Mouse (Mus musculus) kidney, postnatal 0 days (tissue): ENCODE results near the gene Plk3. TPM values are rescaled to one million over a fixed set of nuclear protein-coding genes. Genes with fewer than 3 reads are reported as not detected.

Source experiments
- ATAC-seq: fragments of 200-750 bp; cut with Nextera tagmentation; replicated peaks from 2 replicates; pipeline ENCODE4 v1.8.0; 2017; ENCODE audit warnings: low read depth, moderate number of reproducible peaks, moderate TSS enrichment, moderate library complexity; ENCODE audit not compliant: low FRiP score
- DNase-seq: peaks from one replicate; pipeline ENCODE4 v3.0.0-alpha.2; 2016; ENCODE audit warnings: low spot score
- H3K27ac ChIP-seq: fragments of 300-500 bp; sonication (generic); 2 replicates; pipeline ENCODE4 v1.5.1; 2014; ENCODE audit warnings: mild to moderate bottlenecking
- H3K27me3 ChIP-seq: fragments of 300-500 bp; sonication (generic); 2 replicates; pipeline ENCODE4 v1.6.1; 2014; ENCODE audit warnings: low read length, mixed read lengths; ENCODE audit not compliant: insufficient read depth
- H3K36me3 ChIP-seq: fragments of 300-500 bp; sonication (generic); 2 replicates; pipeline ENCODE4 v1.6.1; 2014; ENCODE audit warnings: low read length, mixed read lengths; ENCODE audit not compliant: insufficient read depth
- H3K4me1 ChIP-seq: fragments of 300-500 bp; sonication (generic); replicated peaks from 2 replicates; pipeline ENCODE4 v1.6.1; 2014; ENCODE audit warnings: antibody characterized with exemption, low read length, mixed read lengths; ENCODE audit not compliant: insufficient read depth
- H3K4me2 ChIP-seq: fragments of 300-500 bp; sonication (generic); 2 replicates; pipeline ENCODE4 v1.6.1; 2014; ENCODE audit warnings: mild to moderate bottlenecking, low read length, moderate library complexity, mixed read lengths
- H3K4me3 ChIP-seq: fragments of 300-500 bp; sonication (generic); replicated peaks from 2 replicates; pipeline ENCODE4 v1.5.1; 2014; ENCODE audit warnings: low read depth, low read length
- H3K9ac ChIP-seq: fragments of 300-500 bp; sonication (generic); 2 replicates; pipeline ENCODE4 v1.6.1; 2014; ENCODE audit warnings: low read depth, low read length
- H3K9me3 ChIP-seq: fragments of 300-500 bp; sonication (generic); replicated peaks from 2 replicates; pipeline ENCODE4 v1.6.1; 2016; ENCODE audit warnings: low read length, inconsistent platforms, mixed read lengths
- CTCF ChIP-seq: IDR thresholded peaks from 2 replicates; pipeline ENCODE4 v1.5.1; 2016; ENCODE audit warnings: antibody characterized with exemption, low read depth, mild to moderate bottlenecking, moderate library complexity
- WGBS: fragments of 180-500 bp; shearing (Covaris S2); extraction: QIAGEN DNeasy Blood & Tissue Kit; methylation state at CpG from one replicate; pipeline ENCODE4 v1.1.7; 2014; 5-methylcytosine and 5-hydroxymethylcytosine counted together
- polyA plus RNA-seq: library from polyadenylated mRNA; unstranded; fragments of >200 nt; fragmentation: Nextera tagmentation; extraction: Ambion mirVana; gene quantifications from 2 replicates; pipeline ENCODE4 v1.2.1, GENCODE M21; 2015

The Plk3 gene
- polyA plus RNA-seq, 1 experiment from 2014 or later: 4.0 TPM

DNA sequence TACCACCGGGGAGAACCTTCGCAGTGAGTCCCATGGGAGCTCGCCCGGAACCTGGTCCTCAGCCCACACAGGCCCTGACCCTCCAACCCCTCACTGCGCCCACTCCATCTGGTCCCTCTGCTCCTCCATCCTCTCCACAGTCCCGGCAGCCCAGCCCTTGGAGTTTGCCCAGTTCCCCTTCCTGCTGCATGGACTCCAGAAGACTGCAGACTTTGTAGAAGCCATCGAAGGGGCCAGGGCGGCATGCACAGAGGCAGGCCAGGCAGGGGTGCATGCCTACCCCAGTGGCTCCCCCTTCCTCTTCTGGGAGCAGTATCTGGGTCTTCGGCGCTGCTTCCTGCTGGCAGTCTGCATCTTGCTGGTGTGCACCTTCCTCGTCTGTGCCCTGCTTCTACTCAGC, 22.8 kb downstream of the Plk3 start:
- H3K27me3 ChIP-seq: no peaks in the 10 kb centered on the region
- no peak overlapping the region for H3K27ac ChIP-seq
- H3K36me3 ChIP-seq: peaks cover 7% of the 10 kb centered on the region; the same call in 1 of the 2 replicates
- no peak overlapping the region for H3K9ac ChIP-seq
- no peak overlapping the region for H3K4me3 ChIP-seq
- no peaks in the 10 kb centered on the region for H3K4me1 ChIP-seq
- DNase-seq (no peak), ATAC-seq (no peak)
- no peaks in the 10 kb centered on the region for H3K9me3 ChIP-seq
- no peak overlapping the region for H3K4me2 ChIP-seq
- WGBS: 89% methylated on average over 11 of the region's 11 CpGs
- TF ChIP-seq CTCF: no peak

DNA sequence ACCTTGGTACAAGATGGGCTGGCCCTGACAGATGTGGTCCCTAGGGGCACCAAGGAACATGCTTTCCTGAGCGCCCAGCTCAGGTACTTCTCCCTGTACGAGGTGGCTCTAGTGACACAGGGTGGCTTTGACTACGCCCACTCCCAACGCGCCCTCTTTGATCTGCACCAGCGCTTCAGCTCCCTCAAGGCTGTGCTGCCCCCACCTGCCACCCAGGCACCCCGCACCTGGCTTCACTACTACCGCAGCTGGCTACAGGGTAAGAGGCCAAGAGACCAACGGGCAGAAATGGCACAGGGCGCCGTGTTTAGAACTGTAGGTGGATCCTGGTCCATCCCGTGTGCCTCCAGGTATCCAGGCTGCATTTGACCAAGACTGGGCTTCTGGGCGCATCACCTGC, 23.5 kb downstream of the Plk3 start:
- WGBS: 90% methylated on average over 13 of the region's 13 CpGs
- no peak overlapping the region for H3K4me3 ChIP-seq
- H3K4me2 ChIP-seq: no peak overlapping the region
- ATAC-seq: no peak
- DNase-seq: no peak
- TF ChIP-seq CTCF: no peak
- no peaks in the 10 kb centered on the region for H3K9me3 ChIP-seq
- H3K9ac ChIP-seq: no peak overlapping the region
- no peak overlapping the region for H3K27ac ChIP-seq
- H3K27me3 ChIP-seq: no peaks in the 10 kb centered on the region
- H3K36me3 ChIP-seq: peaks cover 7% of the 10 kb centered on the region; the same call in 1 of the 2 replicates
- H3K4me1 ChIP-seq: 0 out of 2 replicates have a peak, but pooled peaks cover 5% of the 10 kb centered on the region

DNA sequence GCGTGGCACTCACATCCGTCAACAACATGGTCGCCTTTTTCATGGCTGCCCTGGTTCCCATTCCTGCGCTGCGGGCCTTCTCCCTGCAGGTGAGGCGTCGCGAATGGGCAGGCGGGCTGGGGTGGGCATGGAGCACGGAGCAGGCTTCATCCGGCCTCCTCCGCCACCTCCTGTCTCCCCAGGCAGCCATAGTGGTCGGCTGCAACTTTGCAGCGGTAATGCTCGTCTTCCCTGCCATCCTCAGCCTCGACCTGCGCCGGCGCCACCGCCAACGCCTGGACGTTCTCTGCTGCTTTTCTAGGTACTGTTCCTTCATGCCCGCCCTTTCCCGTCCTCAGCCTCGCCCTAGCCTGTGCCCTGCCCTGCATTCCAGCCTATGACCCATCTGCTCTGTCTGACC, 24.4 kb downstream of the Plk3 start:
- 0 out of 2 replicates have a peak, but pooled peaks cover 5% of the 10 kb centered on the region for H3K4me1 ChIP-seq
- WGBS: 96% methylated on average over 25 of the region's 25 CpGs
- no peaks in the 10 kb centered on the region for H3K27me3 ChIP-seq
- no peak for DNase-seq
- H3K27ac ChIP-seq: no peak overlapping the region
- no peak for ATAC-seq
- peaks cover 7% of the 10 kb centered on the region; the same call in 1 of the 2 replicates for H3K36me3 ChIP-seq
- no peak overlapping the region for H3K4me3 ChIP-seq
- TF ChIP-seq CTCF: no peak
- no peak overlapping the region for H3K9ac ChIP-seq
- no peak overlapping the region for H3K4me2 ChIP-seq
- H3K9me3 ChIP-seq: no peaks in the 10 kb centered on the region

DNA sequence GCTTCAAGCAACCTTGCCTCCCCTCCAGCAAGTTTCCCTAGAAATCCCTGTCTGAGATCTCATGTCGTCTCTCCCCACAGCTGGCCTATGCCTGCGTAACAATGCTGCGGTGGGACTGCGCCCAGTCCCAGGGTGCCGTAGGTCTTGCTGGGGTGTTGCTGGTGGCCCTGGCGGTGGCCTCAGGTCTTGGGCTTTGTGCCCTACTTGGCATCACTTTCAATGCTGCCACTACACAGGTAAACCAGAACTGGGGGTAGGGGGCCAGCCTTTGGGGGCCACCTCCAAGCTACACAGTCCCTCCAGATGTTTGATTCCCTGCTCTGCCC, 25.3 kb downstream of the Plk3 start:
- no peak for ATAC-seq
- Histone ChIP-seq H3K4me1 (0 out of 2 replicates have a peak, but pooled peaks cover 5% of the 10 kb centered on the region), H3K27ac (no peak overlapping the region), H3K9ac (no peak overlapping the region), H3K9me3 (no peaks in the 10 kb centered on the region), H3K27me3 (no peaks in the 10 kb centered on the region), H3K4me3 (no peak overlapping the region), H3K36me3 (peaks cover 7% of the 10 kb centered on the region; the same call in 1 of the 2 replicates), H3K4me2 (no peak overlapping the region)
- no peak for TF ChIP-seq CTCF
- no peak for DNase-seq
- WGBS: 97% methylated on average over 6 of the region's 6 CpGs

DNA sequence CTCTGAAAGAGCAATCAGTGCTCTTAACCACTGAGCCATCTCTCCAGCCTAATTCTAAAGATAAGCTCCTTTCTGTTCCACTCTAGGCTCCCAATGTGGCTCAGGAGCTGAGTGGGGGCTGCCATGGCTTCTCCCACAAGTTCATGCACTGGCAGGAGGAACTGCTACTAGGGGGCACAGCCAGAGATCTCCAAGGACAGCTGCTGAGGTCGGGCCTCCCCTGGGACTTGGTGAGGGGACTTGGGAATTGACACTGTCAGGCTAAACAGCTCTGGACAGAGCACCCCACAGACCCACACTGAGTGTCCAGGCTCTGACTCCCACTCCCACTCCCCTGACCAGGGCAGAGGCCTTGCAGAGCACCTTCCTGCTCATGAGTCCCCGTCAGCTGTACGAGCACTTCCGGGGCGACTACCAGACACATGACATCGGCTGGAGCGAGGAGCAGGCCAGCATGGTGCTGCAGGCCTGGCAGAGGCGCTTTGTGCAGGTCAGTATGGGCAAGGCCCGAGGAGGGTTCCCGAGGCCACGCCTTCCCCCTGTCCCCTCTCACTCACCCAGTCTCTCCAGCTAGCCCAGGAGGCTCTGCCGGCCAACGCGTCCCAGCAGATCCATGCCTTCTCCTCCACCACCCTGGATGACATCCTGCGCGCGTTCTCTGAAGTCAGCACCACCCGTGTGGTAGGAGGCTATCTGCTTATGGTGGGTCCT, 25.8 kb downstream of the Plk3 start:
- Histone ChIP-seq H3K9ac (no peak overlapping the region), H3K4me3 (no peak overlapping the region)
- TF ChIP-seq CTCF: no peak

DNA sequence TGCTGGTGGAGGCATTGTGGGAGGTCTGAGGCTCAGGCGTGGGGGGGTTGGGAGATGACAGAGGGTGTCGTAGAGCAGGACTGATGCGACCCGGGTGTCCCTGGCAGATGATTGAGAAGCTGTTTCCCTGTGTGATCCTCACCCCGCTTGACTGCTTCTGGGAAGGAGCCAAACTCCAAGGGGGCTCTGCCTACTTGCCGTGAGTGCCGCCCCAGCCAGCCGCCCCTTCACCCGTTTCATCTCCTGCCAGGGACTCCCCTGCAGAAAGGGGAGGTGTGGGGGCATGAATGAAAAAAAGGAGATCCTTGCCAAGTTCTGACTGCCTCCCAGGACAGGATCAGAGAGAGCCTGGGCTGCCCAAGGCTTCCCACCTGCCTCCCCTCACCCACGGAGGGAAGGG, 28.6 kb downstream of the Plk3 start:
- Histone ChIP-seq H3K4me2 (0 out of 2 replicates have a peak overlapping the region, but pooled peaks have one; percentile 25), H3K36me3 (peaks cover 7% of the 10 kb centered on the region; the same call in 1 of the 2 replicates), H3K4me3 (no peak overlapping the region), H3K27me3 (no peaks in the 10 kb centered on the region), H3K27ac (no peak overlapping the region), H3K4me1 (0 out of 2 replicates have a peak, but pooled peaks cover 5% of the 10 kb centered on the region), H3K9ac (no peak overlapping the region), H3K9me3 (no peaks in the 10 kb centered on the region)
- no peak for DNase-seq
- 41% methylated on average over 10 of the region's 10 CpGs for WGBS
- no peak; the same call in 1 of the 2 replicates for ATAC-seq
- TF ChIP-seq CTCF: no peak

More for the DNA sequence above, 25.8 kb downstream of the Plk3 start:
- DNase-seq (no peak), ATAC-seq (no peak)
- no peak overlapping the region for H3K4me2 ChIP-seq
- 91% methylated on average over 18 of the region's 18 CpGs for WGBS
- 0 out of 2 replicates have a peak, but pooled peaks cover 5% of the 10 kb centered on the region for H3K4me1 ChIP-seq
- H3K36me3 ChIP-seq: peaks cover 7% of the 10 kb centered on the region; the same call in 1 of the 2 replicates
- H3K27me3 ChIP-seq: no peaks in the 10 kb centered on the region
- H3K9me3 ChIP-seq: no peaks in the 10 kb centered on the region
- H3K27ac ChIP-seq: no peak overlapping the region
